Mouse (Mus musculus) thymus, postnatal 14 days (tissue): Measurements from ENCODE around the gene Msi2.
A peak's percentile ranks its signal among the peaks of the same experiment; 100 is the strongest.

Experiments used
- DNase-seq: peaks from one replicate; pipeline ENCODE4 v3.0.0; 2021

Msi2 gene

DNA sequence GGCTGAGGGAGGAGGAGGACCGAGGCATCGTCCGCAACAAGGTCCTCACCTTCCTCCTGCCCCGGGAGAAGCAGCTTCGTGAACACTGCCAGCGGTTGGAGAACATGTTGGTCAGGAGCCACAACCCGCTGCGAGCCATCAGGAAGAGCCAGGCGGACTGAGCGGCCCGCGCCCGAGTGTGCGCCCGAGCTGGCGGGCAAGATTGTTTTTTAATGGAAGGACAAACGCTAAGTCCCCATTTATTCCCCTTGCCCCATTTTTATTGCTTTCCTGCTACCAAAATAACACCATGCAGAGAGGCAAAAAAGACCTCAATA, 424.0 kb downstream of the Msi2 start:
- DNase-seq = no peak

DNA sequence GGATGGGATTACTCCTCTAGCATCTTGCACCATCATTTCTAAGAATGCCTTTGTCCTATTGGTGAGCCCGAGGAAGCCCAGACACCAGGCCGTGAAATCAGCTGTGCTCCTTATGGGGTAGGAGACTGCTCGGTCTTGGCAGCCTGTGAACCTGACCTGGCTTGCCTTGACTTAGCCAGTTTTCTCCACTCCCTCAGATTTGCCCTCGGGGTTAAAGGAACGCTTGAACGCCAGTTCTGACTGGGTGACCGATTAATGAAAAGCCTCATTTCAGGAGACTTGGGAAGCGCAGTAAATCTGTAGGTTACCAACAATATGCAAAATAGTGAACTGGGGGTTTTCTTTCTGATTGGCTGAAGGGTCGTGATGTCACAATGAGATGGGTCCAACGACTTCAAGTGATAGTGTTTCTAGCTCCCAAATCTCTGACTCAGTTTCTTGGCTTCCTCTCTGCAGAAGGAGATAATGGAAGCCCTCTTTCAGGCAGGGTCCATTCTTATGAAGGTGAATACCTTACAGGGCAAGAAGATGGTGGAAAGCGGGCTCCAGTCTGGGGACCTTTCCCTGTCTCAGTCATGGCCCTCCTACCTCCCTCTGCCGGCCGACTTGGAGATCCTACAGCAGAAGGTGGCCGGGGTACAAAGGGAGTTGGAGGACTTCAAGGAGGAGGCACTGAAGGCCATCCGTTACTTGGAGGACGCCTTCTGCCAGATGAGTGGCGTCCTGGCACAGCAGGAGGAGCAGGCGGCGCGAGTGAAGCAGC, 424.5 kb downstream of the Msi2 start, which contains the start of gene Ccdc182:
TSS of gene Ccdc182 (plus strand) at position 428 of the 763 bp plus-strand sequence.
- DNase-seq = peak; percentile 6

DNA sequence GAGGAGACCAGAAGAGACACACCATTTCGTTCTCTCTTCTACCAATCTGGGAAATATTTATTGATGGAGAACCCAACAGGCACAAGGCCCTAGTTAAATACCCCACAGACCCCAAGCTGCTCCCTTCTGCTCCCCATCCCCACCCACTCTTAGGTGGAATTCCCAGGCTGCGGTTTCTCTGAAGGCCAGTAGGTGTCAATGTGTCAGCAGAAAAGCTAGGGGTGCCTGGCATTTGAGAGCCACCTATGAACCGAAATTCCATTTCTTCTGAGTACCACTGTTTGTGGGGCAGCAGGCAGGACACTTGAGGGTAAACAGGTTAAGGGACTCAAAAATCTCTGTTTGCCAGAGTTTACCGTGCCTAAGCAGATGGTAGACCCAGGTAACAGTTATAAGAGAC, 426.6 kb downstream of the Msi2 start:
- peak; percentile 8 for DNase-seq

DNA sequence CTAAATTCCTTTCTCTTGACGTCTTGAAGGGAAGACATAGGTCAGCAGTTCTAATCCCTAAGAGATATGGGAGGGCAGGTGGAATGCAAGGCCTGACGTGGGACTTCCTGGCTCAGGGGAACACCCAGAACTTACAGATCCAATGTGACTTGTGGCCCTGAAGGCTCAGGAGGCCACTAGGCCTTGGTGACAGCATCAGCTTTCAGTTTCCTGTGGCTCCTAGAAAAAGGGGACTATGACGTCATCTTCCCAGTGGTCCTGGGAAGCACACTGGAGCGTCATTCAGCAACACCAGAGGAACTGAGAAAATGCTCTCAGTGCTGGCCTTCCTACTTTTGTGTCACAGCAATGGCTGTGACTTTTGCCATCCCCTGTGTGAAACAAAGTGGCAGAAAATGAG, 427.1 kb downstream of the Msi2 start:
- no peak for DNase-seq
